Mouse (Mus musculus) embryonic facial prominence, embryonic 13.5 days (tissue): ENCODE results near the gene Btbd35f28. TPM values are rescaled to one million over a fixed set of nuclear protein-coding genes. Genes with fewer than 3 reads are reported as not detected.
"Not testable (repeated sequence)": the region's sequence is repeated elsewhere in the genome, so short reads cannot be mapped to it uniquely, and the experiment has no call there.

ENCODE experiments used
- ATAC-seq: fragments of 200-750 bp; cut with Nextera tagmentation; 2 replicates; pipeline ENCODE4 v1.8.0; 2017; ENCODE audit warnings: low read depth; ENCODE audit not compliant: insufficient number of reproducible peaks, insufficient read depth, low FRiP score, low TSS enrichment
- H3K27ac ChIP-seq: fragments of 300-500 bp; sonication (generic); 2 replicates; pipeline ENCODE4 v1.5.1; 2015; ENCODE audit warnings: moderate library complexity, mild to moderate bottlenecking, inconsistent platforms
- H3K27me3 ChIP-seq: fragments of 300-500 bp; sonication (generic); 2 replicates; pipeline ENCODE4 v1.6.1; 2015; ENCODE audit warnings: mild to moderate bottlenecking, inconsistent platforms
- H3K36me3 ChIP-seq: fragments of 300-500 bp; sonication (generic); 2 replicates; pipeline ENCODE4 v1.6.1; 2015; ENCODE audit warnings: mild to moderate bottlenecking, inconsistent platforms
- H3K4me1 ChIP-seq: fragments of 300-500 bp; sonication (generic); 2 replicates; pipeline ENCODE4 v1.6.1; 2015; ENCODE audit warnings: inconsistent platforms
- H3K4me2 ChIP-seq: fragments of 300-500 bp; sonication (generic); 2 replicates; pipeline ENCODE4 v1.6.1; 2015; ENCODE audit warnings: moderate library complexity, mild to moderate bottlenecking, inconsistent platforms
- H3K4me3 ChIP-seq: fragments of 300-500 bp; sonication (generic); 2 replicates; pipeline ENCODE4 v1.5.1; 2015; ENCODE audit warnings: mild to moderate bottlenecking, inconsistent platforms
- H3K9ac ChIP-seq: fragments of 300-500 bp; sonication (generic); 2 replicates; pipeline ENCODE4 v1.6.1; 2015; ENCODE audit warnings: mild to moderate bottlenecking, inconsistent platforms
- H3K9me3 ChIP-seq: fragments of 300-500 bp; sonication (generic); 2 replicates; pipeline ENCODE4 v1.6.1; 2016; ENCODE audit warnings: inconsistent platforms
- WGBS: fragments of 180-500 bp; shearing (Covaris S2); methylation state at CpG from one replicate; pipeline ENCODE4 v1.1.7; 2015; ENCODE audit warnings: mixed read lengths; 5-methylcytosine and 5-hydroxymethylcytosine counted together
- polyA plus RNA-seq: library from polyadenylated mRNA; unstranded; fragments of >200 nt; fragmentation: Nextera tagmentation; extraction: Ambion mirVana; gene quantifications from 2 replicates; pipeline ENCODE4 v1.2.1, GENCODE M21; 2015

Gene Btbd35f28
- polyA plus RNA-seq: not detected in 2 replicates

GRCm38 (mm10) chrX:4196276-4196675 lies at the start of gene Btbd35f28:
TSS of gene Btbd35f28 (plus strand) at chrX:4196576.
- not testable (repeated sequence) for H3K4me2 ChIP-seq, H3K9me3 ChIP-seq, H3K36me3 ChIP-seq, ATAC-seq, H3K9ac ChIP-seq, H3K4me1 ChIP-seq, H3K27ac ChIP-seq, H3K27me3 ChIP-seq, H3K4me3 ChIP-seq
- WGBS: no CpG with 5 or more reads among the region's 2 CpGs

Other genes with a start within 250 kb of the Btbd35f28 start
- gene Btbd35f16, start 239.6 kb upstream of the Btbd35f28 start, polyA plus RNA-seq: not detected in 2 replicates
- not detected in 2 replicates for gene Btbd35f3, start 158.9 kb upstream of the Btbd35f28 start, polyA plus RNA-seq
- gene Btbd35f20, start 94.7 kb downstream of the Btbd35f28 start, polyA plus RNA-seq: not detected in 2 replicates
- gene Btbd35f17, start 174.1 kb downstream of the Btbd35f28 start, polyA plus RNA-seq: not detected in 2 replicates